Mouse (Mus musculus) layer of hippocampus, postnatal 36 days (tissue): Measurements from ENCODE around the gene Nudt3. TPM values are rescaled to one million over a fixed set of nuclear protein-coding genes. Genes with fewer than 3 reads are reported as not detected.

Source experiments
- DNase-seq, 2 experiments: peaks; one replicate each; pipeline ENCODE4 v3.0.0; 2022
- total RNA-seq, 2 experiments: library from RNA; stranded (reverse); gene quantifications; 2 replicates each; pipeline ENCODE4 v1.2.3; 2021

Gene Nudt3
- total RNA-seq, 2 experiments from 2014 or later = 564 to 566 TPM

- no peak for DNase-seq
Measured at GRCm38 (mm10) chr17:27564391-27565162, 58.7 kb downstream of the Nudt3 start.

- no peak for DNase-seq
Measured at GRCm38 (mm10) chr17:27563771-27564244, 59.5 kb downstream of the Nudt3 start.

GRCm38 (mm10) chr17:27561809-27562526 lies 61.3 kb downstream of the Nudt3 start:
- DNase-seq = no peak

GRCm38 (mm10) chr17:27560926-27561480 lies 62.3 kb downstream of the Nudt3 start:
- no peak for DNase-seq

GRCm38 (mm10) chr17:27559596-27559995 lies 63.7 kb downstream of the Nudt3 start:
- DNase-seq = no peak

DNA sequence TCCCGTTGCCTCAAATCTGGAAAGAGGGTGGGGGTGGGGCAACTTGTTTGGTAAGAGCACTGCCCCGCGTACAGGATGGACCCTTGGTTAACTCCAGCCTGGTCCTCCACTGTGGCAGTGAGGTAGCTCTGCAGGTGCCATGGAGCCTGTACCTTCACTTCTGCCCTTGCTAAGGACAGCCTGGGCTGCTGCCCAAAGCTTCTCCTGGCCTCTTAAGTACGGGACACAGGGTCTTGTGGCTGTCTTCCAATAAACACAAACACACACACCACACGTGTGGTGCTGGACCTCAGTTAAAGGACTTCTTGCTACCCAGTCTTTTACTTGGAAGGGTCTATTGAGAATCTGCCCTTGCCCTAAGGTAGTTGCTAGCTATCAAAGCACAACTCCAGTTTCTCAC lies 64.5 kb downstream of the Nudt3 start:
- no peak for DNase-seq

DNA sequence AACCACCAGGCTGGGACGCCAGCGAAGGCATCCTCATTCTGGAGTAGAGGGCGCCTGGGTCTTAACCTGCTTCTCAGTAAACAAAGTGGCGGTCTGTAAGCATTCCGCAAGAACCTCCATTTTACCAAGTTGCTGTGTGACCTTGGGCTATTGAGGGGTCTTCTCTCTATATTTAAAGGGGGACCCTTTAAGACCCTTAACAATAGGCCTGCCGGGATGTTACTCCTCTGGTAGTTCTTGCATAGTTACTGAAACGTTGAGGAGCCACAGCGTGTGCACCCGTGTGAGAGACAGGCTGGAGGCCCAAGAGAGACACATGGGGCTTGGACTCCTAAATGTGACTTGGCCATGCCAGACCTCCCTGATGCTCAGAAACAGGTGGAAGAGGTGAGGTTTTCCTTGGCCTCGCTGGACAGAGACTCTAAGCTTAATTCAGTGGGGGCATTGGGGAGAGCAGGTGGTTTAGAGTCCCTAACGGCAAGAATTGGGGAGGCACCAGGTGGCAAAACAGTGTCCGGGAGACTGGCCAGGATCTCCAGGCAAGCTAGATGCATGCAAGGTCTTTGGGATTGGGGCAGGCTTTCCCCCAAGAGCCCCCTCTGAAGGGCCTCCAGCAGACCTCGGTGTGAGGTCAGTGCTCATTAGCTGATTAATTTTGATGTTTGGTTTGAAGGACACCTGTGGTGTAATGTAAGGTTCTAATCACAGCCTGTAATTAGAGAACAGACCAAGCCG lies 65.2 kb downstream of the Nudt3 start:
- no peak for DNase-seq

DNA sequence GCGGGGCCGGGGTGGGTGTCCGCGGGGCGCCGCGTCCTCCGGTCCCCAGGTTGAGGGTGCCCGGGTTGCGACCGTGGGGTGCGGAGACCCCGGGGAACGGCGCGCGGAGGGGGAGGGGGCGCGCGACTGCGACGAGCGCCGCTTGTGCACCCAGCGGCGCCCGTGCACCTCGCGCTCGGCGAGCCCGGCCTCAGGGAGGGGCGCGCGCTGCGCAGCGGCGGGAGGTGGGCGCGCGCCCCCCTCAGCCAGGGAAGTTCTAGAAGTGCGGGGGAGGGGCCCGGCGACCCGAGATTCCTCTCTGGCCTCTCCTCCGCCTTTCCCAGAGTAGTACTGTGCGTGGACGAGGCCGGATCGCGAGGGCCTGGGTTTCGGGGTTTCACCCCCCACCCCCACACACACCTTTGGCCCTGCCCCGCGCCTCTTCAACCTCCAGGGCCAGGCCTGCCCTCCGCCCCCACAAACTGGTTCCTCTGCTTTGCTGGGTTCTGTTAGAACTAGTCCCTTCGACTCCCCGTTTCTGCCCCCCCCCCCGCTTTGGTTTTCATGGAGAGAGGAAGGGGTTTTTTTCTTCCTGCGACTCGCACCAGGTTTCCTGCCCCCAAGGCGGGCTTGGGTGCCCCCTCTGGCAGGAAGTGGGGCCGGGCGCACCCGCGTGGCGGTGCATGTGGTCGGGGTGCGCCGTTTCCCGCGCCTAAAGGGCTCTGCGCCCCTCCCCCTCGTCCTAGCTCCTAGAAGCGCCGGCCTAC lies 65.9 kb downstream of the Nudt3 start:
- no peak for DNase-seq

- peak; percentile 74 to 77 for DNase-seq
Measured at GRCm38 (mm10) chr17:27556315-27557011, 66.8 kb downstream of the Nudt3 start, which contains the start of gene Hmga1. Hmga1 (plus strand) TSS chr17:27556497.

DNA sequence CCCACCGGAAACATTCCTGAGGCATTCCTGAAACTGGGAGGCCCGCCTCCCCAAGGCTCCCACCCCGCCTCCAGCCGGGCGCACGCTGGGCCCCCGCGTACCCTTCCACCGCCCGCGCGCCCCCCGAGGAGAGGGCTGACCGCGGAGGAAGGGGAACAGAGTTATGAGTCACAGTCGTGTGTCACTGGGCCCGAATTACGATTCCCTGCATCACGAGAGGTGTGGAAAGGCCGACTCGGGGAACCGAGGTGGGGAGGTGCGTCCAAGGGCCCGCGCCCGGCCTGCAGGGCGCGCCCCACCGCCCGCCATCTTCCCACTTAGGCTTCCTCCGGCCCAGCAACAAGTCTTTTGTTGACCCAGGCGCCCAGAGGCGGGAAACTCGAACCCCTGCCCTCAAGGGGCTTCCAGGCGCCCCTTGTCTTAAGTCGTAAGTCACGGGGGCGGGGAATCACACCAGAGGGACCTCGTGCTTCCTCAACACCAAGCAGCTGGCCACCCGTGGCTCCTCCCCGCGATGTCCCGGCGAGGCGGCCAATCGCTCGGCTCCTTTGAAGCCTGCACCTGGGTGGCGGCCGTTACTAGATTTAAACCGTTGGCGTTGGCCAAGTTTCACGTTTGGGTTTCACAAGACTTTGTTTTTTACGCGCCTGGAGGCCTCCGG lies 67.7 kb downstream of the Nudt3 start:
- no peak for DNase-seq

GRCm38 (mm10) chr17:27555075-27555511 lies 68.2 kb downstream of the Nudt3 start:
- DNase-seq = no peak

GRCm38 (mm10) chr17:27554062-27554960 lies 69.0 kb downstream of the Nudt3 start:
- DNase-seq = no peak

DNA sequence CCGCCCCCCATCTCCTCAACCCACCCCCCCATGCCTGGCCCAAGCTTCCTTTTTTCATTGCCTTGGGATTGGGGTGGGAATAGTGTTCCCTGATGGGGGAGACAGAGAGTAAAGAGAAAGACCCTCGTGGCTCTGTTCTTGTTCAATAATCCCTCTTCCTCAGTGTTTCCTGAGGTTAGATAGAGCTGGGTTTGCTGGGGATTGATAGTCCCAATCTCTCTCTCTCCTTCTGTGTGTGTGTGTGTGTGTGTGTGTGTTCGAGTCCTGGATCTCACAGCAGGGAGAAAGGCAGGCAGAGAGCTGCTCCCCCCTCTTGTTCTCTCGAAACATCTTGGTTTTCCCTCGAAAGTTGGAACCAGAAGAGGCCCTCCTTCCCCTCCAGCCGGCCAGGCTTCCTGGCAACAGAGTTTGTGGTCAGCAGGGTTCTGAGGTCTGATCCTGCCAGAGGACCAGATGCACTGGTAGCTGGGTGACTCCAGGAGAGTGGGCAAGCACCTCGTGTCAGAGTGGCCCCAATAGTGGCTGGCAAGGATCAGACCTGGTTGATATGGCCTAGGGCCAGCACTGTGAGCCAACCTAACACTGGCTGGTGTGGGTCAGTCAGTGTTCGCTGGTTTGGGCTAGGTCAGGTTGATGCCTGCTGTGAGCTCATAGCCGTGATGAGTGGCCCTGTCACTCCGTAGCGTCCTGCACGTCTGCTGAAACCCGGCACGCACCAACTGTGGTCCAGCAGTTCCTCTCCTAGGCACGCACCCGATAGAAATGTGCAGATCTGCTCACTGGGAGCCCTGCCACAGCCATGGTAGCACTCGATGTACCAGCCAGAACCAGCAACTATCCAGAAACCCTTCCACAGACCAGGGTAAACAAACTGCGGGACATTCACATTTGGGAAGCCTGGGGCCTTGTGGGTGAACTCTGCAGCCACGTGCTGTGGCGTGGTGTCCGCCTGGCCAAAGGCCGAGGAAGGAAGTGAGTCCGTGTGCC lies 70.8 kb downstream of the Nudt3 start:
- DNase-seq = no peak

GRCm38 (mm10) chr17:27551393-27551940 lies 71.8 kb downstream of the Nudt3 start:
- no peak for DNase-seq

DNA sequence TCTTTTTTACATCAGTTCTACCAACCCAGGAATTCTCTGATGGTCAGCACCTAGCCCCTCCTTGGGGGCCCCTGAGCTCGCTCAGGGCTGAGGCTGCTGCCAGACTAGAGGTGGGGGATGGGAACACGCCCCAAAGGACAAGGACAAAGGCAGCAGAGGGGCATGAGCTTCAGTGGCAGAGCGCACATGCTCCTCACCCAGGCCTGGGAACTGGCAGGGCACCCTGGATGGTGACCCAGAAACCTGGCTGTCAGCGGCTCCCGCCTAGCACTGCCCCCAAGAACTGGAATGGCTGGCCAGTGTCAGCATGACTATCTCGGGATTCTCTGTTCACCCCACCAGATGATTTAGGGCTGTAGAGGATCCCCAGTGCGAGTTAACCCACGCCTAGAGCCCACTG lies 74.1 kb downstream of the Nudt3 start:
- DNase-seq = no peak

- no peak for DNase-seq
Measured at GRCm38 (mm10) chr17:27547253-27547868, 75.9 kb downstream of the Nudt3 start.

DNA sequence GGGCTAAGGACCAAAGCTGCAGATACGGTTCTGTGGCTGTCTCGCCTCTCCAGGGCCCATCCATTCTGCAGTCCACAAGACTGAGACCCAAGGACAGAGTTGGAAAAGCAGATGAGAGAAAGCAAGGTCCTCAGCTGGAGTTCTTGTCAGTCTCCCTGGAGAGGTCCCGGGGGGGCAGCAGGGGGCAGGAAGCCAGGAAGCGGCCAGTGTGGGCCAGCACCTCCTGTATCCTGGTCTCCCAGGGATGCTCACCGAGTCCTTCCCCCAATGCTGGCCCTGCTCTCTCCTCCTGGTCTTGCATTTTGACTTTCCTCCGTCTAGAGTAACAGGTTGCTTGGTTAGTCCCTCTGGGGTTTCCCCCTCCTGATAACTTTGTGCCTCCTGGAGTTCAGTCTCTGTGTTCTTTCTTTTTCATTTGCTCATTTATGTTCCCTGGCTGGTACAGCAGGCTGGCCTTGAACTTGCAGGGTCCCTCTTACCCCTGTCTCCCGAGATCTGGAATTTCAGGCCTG lies 76.7 kb downstream of the Nudt3 start:
- no peak for DNase-seq
